Mouse (Mus musculus): ENCODE measurements around the gene Ust. TPM values are rescaled to one million over a fixed set of nuclear protein-coding genes. Genes with fewer than 3 reads are reported as not detected.

Gene Ust
- total and polyA plus RNA-seq, 2 experiments from 2014 or later = 8.0 to 14.8 TPM

- Histone ChIP-seq H3K27ac (no peak overlapping the region), H3K4me3 (ENCODE audit: low read length) (no peak overlapping the region), H3K27me3 (ENCODE audit: insufficient read depth, low read length) (no peaks in the 10 kb centered on the region), H3K9ac (replicated peaks; ENCODE audit: low read length) (no peak overlapping the region), H3K9me3 (ENCODE audit: low read length) (no peaks in the 10 kb centered on the region), H3K36me3 (ENCODE audit: insufficient read depth, low read length) (0 out of 2 replicates have a peak, but pooled peaks cover 3% of the 10 kb centered on the region), H3K4me1 (ENCODE audit: insufficient read depth, low read length) (no peaks in the 10 kb centered on the region), H3K4me2 (ENCODE audit: low read depth, low read length) (no peak overlapping the region)
- TF ChIP-seq CTCF (IDR thresholded peaks at IDR 0.05; ENCODE audit: low read depth) = no peak
- DNase-seq (ENCODE audit: low spot score) (no peak), ATAC-seq (no peak)
- 80% methylated on average over 5 of the region's 5 CpGs for WGBS
These were observed 74.6 kb downstream of the Ust start for GRCm38 (mm10) chr10:8444052-8444451.

- H3K27ac ChIP-seq = no peak overlapping the region
- H3K36me3 ChIP-seq (ENCODE audit: insufficient read depth, low read length) = no peaks in the 10 kb centered on the region
- peak; percentile 74 for ATAC-seq
- H3K9me3 ChIP-seq (ENCODE audit: low read length) = no peaks in the 10 kb centered on the region
- peak; percentile 66 for DNase-seq (ENCODE audit: low spot score)
- H3K4me1 ChIP-seq (ENCODE audit: insufficient read depth, low read length) = peaks cover 10% of the 10 kb centered on the region; the same call in 1 of the 2 replicates
- no peak overlapping the region for H3K4me3 ChIP-seq (ENCODE audit: low read length)
- 62% methylated on average over 2 of the region's 2 CpGs for WGBS
- TF ChIP-seq CTCF (IDR thresholded peaks at IDR 0.05; ENCODE audit: low read depth) = no peak
- no peak overlapping the region for H3K4me2 ChIP-seq (ENCODE audit: low read depth, low read length)
- H3K9ac ChIP-seq (replicated peaks; ENCODE audit: low read length) = no peak overlapping the region
- H3K27me3 ChIP-seq (ENCODE audit: insufficient read depth, low read length) = no peaks in the 10 kb centered on the region
These were observed 86.8 kb downstream of the Ust start for GRCm38 (mm10) chr10:8431857-8432256.

GRCm38 (mm10) chr10:8428787-8429778 lies 89.5 kb downstream of the Ust start:
- no peak overlapping the region for H3K4me3 ChIP-seq (ENCODE audit: low read length)
- WGBS = 55% methylated on average over 13 of the region's 13 CpGs
- DNase-seq (ENCODE audit: low spot score) (peak; percentile 31), ATAC-seq (no peak)
- H3K27ac ChIP-seq = peak overlapping the region; percentile 34
- no peak for TF ChIP-seq CTCF (IDR thresholded peaks at IDR 0.05; ENCODE audit: low read depth)
- no peaks in the 10 kb centered on the region for H3K27me3 ChIP-seq (ENCODE audit: insufficient read depth, low read length)
- H3K9me3 ChIP-seq (ENCODE audit: low read length) = no peaks in the 10 kb centered on the region
- no peaks in the 10 kb centered on the region for H3K36me3 ChIP-seq (ENCODE audit: insufficient read depth, low read length)
- peaks cover 10% of the 10 kb centered on the region; the same call in 1 of the 2 replicates for H3K4me1 ChIP-seq (ENCODE audit: insufficient read depth, low read length)
- H3K9ac ChIP-seq (replicated peaks; ENCODE audit: low read length) = no peak overlapping the region
- no peak overlapping the region for H3K4me2 ChIP-seq (ENCODE audit: low read depth, low read length)

- ATAC-seq = no peak
- H3K4me3 ChIP-seq (ENCODE audit: low read length) = no peak overlapping the region
These were observed 90.8 kb downstream of the Ust start for GRCm38 (mm10) chr10:8427671-8428364.

GRCm38 (mm10) chr10:8419496-8420009 lies 99.1 kb downstream of the Ust start:
- ATAC-seq (peak; percentile 61; the same call in 1 of the 2 replicates), DNase-seq (ENCODE audit: low spot score) (peak; percentile 46)
- H3K36me3 ChIP-seq (ENCODE audit: insufficient read depth, low read length) = no peaks in the 10 kb centered on the region
- H3K27me3 ChIP-seq (ENCODE audit: insufficient read depth, low read length) = no peaks in the 10 kb centered on the region
- H3K4me2 ChIP-seq (ENCODE audit: low read depth, low read length) = no peak overlapping the region
- WGBS = 27% methylated on average over 6 of the region's 6 CpGs
- H3K4me3 ChIP-seq (ENCODE audit: low read length) = no peak overlapping the region
- no peaks in the 10 kb centered on the region for H3K9me3 ChIP-seq (ENCODE audit: low read length)
- H3K9ac ChIP-seq (replicated peaks; ENCODE audit: low read length) = no peak overlapping the region
- TF ChIP-seq CTCF (IDR thresholded peaks at IDR 0.05; ENCODE audit: low read depth) = no peak
- no peaks in the 10 kb centered on the region for H3K4me1 ChIP-seq (ENCODE audit: insufficient read depth, low read length)
- no peak overlapping the region for H3K27ac ChIP-seq

More at GRCm38 (mm10) chr10:8427671-8428364, 90.8 kb downstream of the Ust start:
- Histone ChIP-seq H3K9me3 (ENCODE audit: low read length) (no peaks in the 10 kb centered on the region), H3K36me3 (ENCODE audit: insufficient read depth, low read length) (no peaks in the 10 kb centered on the region), H3K27me3 (ENCODE audit: insufficient read depth, low read length) (no peaks in the 10 kb centered on the region), H3K9ac (replicated peaks; ENCODE audit: low read length) (no peak overlapping the region), H3K4me2 (ENCODE audit: low read depth, low read length) (no peak overlapping the region), H3K4me1 (ENCODE audit: insufficient read depth, low read length) (peaks cover 10% of the 10 kb centered on the region; the same call in 1 of the 2 replicates), H3K27ac (no peak overlapping the region)
- WGBS = 68% methylated on average over 12 of the region's 12 CpGs
- TF ChIP-seq CTCF (IDR thresholded peaks at IDR 0.05; ENCODE audit: low read depth) = no peak
- DNase-seq (ENCODE audit: low spot score) = no peak

GRCm38 (mm10) chr10:8415474-8415873 lies 103.2 kb downstream of the Ust start:
- H3K9me3 ChIP-seq (ENCODE audit: low read length) = no peaks in the 10 kb centered on the region
- H3K36me3 ChIP-seq (ENCODE audit: insufficient read depth, low read length) = no peaks in the 10 kb centered on the region
- H3K4me3 ChIP-seq (ENCODE audit: low read length) = no peak overlapping the region
- no peak for DNase-seq (ENCODE audit: low spot score)
- H3K4me2 ChIP-seq (ENCODE audit: low read depth, low read length) = no peak overlapping the region
- no peak overlapping the region for H3K27ac ChIP-seq
- no peak for ATAC-seq
- no peak overlapping the region for H3K9ac ChIP-seq (replicated peaks; ENCODE audit: low read length)
- H3K27me3 ChIP-seq (ENCODE audit: insufficient read depth, low read length) = no peaks in the 10 kb centered on the region
- WGBS = 92% methylated on average over 5 of the region's 5 CpGs
- no peak for TF ChIP-seq CTCF (IDR thresholded peaks at IDR 0.05; ENCODE audit: low read depth)
- H3K4me1 ChIP-seq (ENCODE audit: insufficient read depth, low read length) = no peaks in the 10 kb centered on the region
